Mouse (Mus musculus) embryo, embryonic 9.5 days (tissue): Measurements from ENCODE around the gene Pigv.

ENCODE experiments used
- DNase-seq: peaks from one replicate; pipeline ENCODE4 v3.0.0-alpha.2; 2017; ENCODE audit errors: extremely low spot score

Gene Pigv

GRCm38 (mm10) chr4:133671881-133672844 is at the start of gene Pigv:
Pigv (minus strand) TSS chr4:133672647.
- peak; percentile 93 for DNase-seq

GRCm38 (mm10) chr4:133719791-133720190 is 47.3 kb upstream of the Pigv start:
- no peak for DNase-seq

- DNase-seq, result no peak
Measured at GRCm38 (mm10) chr4:133712755-133713154, 40.3 kb upstream of the Pigv start.

GRCm38 (mm10) chr4:133711307-133712076 is 39.0 kb upstream of the Pigv start:
- no peak for DNase-seq

- DNase-seq, result peak; percentile 14
Measured at GRCm38 (mm10) chr4:133709395-133709794, 36.9 kb upstream of the Pigv start.

- DNase-seq, result no peak
Measured at GRCm38 (mm10) chr4:133707464-133707863, 35.0 kb upstream of the Pigv start.

- DNase-seq, result peak; percentile 19
Measured at GRCm38 (mm10) chr4:133706956-133707355, 34.5 kb upstream of the Pigv start.

- DNase-seq, result no peak
Measured at GRCm38 (mm10) chr4:133705062-133705461, 32.6 kb upstream of the Pigv start.

- no peak for DNase-seq
Measured at GRCm38 (mm10) chr4:133700905-133701368, 28.5 kb upstream of the Pigv start.

GRCm38 (mm10) chr4:133695363-133695762 is 22.9 kb upstream of the Pigv start:
- no peak for DNase-seq

GRCm38 (mm10) chr4:133690252-133690651 is 17.8 kb upstream of the Pigv start:
- DNase-seq, result no peak

- DNase-seq, result no peak
Measured at GRCm38 (mm10) chr4:133688417-133689067, 16.1 kb upstream of the Pigv start.

- DNase-seq, result no peak
Measured at GRCm38 (mm10) chr4:133687126-133687525, 14.7 kb upstream of the Pigv start.

GRCm38 (mm10) chr4:133686512-133686911 is 14.1 kb upstream of the Pigv start:
- DNase-seq, result no peak

GRCm38 (mm10) chr4:133680206-133680786 is 7.8 kb upstream of the Pigv start:
- DNase-seq, result no peak

- no peak for DNase-seq
Measured at GRCm38 (mm10) chr4:133679629-133680028, 7.2 kb upstream of the Pigv start.

- DNase-seq, result no peak
Measured at GRCm38 (mm10) chr4:133677266-133677665, 4.8 kb upstream of the Pigv start.

- DNase-seq, result no peak
Measured at GRCm38 (mm10) chr4:133676189-133676588, 3.7 kb upstream of the Pigv start.

- DNase-seq, result peak; percentile 75
Measured at GRCm38 (mm10) chr4:133675594-133676016, 3.2 kb upstream of the Pigv start.

- no peak for DNase-seq
Measured at GRCm38 (mm10) chr4:133674331-133674695, 1.9 kb upstream of the Pigv start.

GRCm38 (mm10) chr4:133673666-133674330 is 1.4 kb upstream of the Pigv start:
- no peak for DNase-seq
